Mouse (Mus musculus) ES-Bruce4 (cell line): ENCODE measurements around the gene Vipr1. TPM values are rescaled to one million over a fixed set of nuclear protein-coding genes. Genes with fewer than 3 reads are reported as not detected.

Experiments
- H3K27ac ChIP-seq: 2 replicates; pipeline ENCODE4 v1.5.1; 2012; ENCODE audit warnings: low read length, inconsistent platforms; ENCODE audit not compliant: insufficient read depth
- H3K27me3 ChIP-seq: 2 replicates; pipeline ENCODE4 v1.6.1; 2012; ENCODE audit warnings: mild to moderate bottlenecking, low read length, inconsistent platforms; ENCODE audit not compliant: control insufficient read depth, poor library complexity, insufficient read depth, severe bottlenecking
- H3K36me3 ChIP-seq: 2 replicates; pipeline ENCODE4 v1.6.1; 2012; ENCODE audit warnings: inconsistent platforms, mild to moderate bottlenecking, low read length, moderate library complexity; ENCODE audit not compliant: control insufficient read depth, poor library complexity, insufficient read depth, severe bottlenecking
- H3K4me1 ChIP-seq: one replicate; pipeline ENCODE4 v1.8.1; 2011; ENCODE audit warnings: low read length; ENCODE audit not compliant: control insufficient read depth, insufficient read depth
- H3K4me3 ChIP-seq: 2 replicates; pipeline ENCODE4 v1.5.1; 2011; ENCODE audit warnings: low read depth, mild to moderate bottlenecking, low read length
- H3K9ac ChIP-seq: 2 replicates; pipeline ENCODE4 v1.6.1; 2012; ENCODE audit warnings: low read depth, mild to moderate bottlenecking, inconsistent platforms; ENCODE audit not compliant: poor library complexity, severe bottlenecking
- H3K9me3 ChIP-seq: replicated peaks from 2 replicates; pipeline ENCODE4 v1.6.1; 2012; ENCODE audit warnings: mild to moderate bottlenecking, low read length, inconsistent platforms; ENCODE audit not compliant: control insufficient read depth, poor library complexity, insufficient read depth, severe bottlenecking
- CTCF ChIP-seq: IDR thresholded peaks from one replicate; pipeline ENCODE4 v1.8.1; 2011; ENCODE audit warnings: low read depth, low read length
- EP300 ChIP-seq: IDR thresholded peaks from 2 replicates; pipeline ENCODE4 v1.6.1; 2011; ENCODE audit warnings: low read depth, low read length; ENCODE audit not compliant: insufficient read depth
- POLR2A ChIP-seq: IDR thresholded peaks from one replicate; pipeline ENCODE4 v1.8.1; 2011; ENCODE audit warnings: low read length; ENCODE audit not compliant: insufficient read depth
- polyA plus RNA-seq: library from polyadenylated mRNA; stranded (reverse); fragments of >200 nt; gene quantifications from 2 replicates; pipeline ENCODE4 v1.2.4, GENCODE M21; 2011; ENCODE audit warnings: low read depth; ENCODE audit not compliant: missing spikeins, insufficient read depth, insufficient read length

The Vipr1 gene
- polyA plus RNA-seq, 1 experiment = 0.28 TPM

GRCm38 (mm10) chr9:121600201-121600860, 42.2 kb upstream of the Vipr1 start:
- no peaks in the 10 kb centered on the region for H3K9me3 ChIP-seq
- no peak overlapping the region for H3K4me3 ChIP-seq
- TF ChIP-seq EP300 = no peak
- no peaks in the 10 kb centered on the region for H3K36me3 ChIP-seq
- no peak overlapping the region for H3K9ac ChIP-seq
- H3K27me3 ChIP-seq = no peaks in the 10 kb centered on the region
- H3K4me1 ChIP-seq = no peaks in the 10 kb centered on the region
- H3K27ac ChIP-seq = no peak overlapping the region

- Histone ChIP-seq H3K4me1 (no peaks in the 10 kb centered on the region), H3K27me3 (no peaks in the 10 kb centered on the region), H3K9ac (no peak overlapping the region), H3K36me3 (no peaks in the 10 kb centered on the region), H3K27ac (no peak overlapping the region), H3K9me3 (no peaks in the 10 kb centered on the region), H3K4me3 (no peak overlapping the region)
- no peak for TF ChIP-seq EP300
- TF ChIP-seq CTCF = no peak
- TF ChIP-seq POLR2A = no peak
Observed at GRCm38 (mm10) chr9:121600861-121601427, 41.6 kb upstream of the Vipr1 start.

- no peaks in the 10 kb centered on the region for H3K9me3 ChIP-seq
- no peak overlapping the region for H3K4me3 ChIP-seq
- TF ChIP-seq EP300 = no peak
- no peak for TF ChIP-seq CTCF
- TF ChIP-seq POLR2A = no peak
- H3K4me1 ChIP-seq = no peaks in the 10 kb centered on the region
- no peak overlapping the region for H3K9ac ChIP-seq
- H3K27me3 ChIP-seq = no peaks in the 10 kb centered on the region
- H3K36me3 ChIP-seq = no peaks in the 10 kb centered on the region
- H3K27ac ChIP-seq = no peak overlapping the region
Observed at GRCm38 (mm10) chr9:121602381-121602780, 40.1 kb upstream of the Vipr1 start.

GRCm38 (mm10) chr9:121605414-121606278, 36.9 kb upstream of the Vipr1 start:
- Histone ChIP-seq H3K4me3 (no peak overlapping the region), H3K36me3 (no peaks in the 10 kb centered on the region), H3K27ac (no peak overlapping the region), H3K27me3 (no peaks in the 10 kb centered on the region), H3K9ac (no peak overlapping the region), H3K9me3 (no peaks in the 10 kb centered on the region), H3K4me1 (no peaks in the 10 kb centered on the region)
- TF ChIP-seq EP300 (no peak), CTCF (peak; percentile 85)

- H3K9ac ChIP-seq = no peak overlapping the region
- no peak overlapping the region for H3K4me3 ChIP-seq
- H3K4me1 ChIP-seq = no peaks in the 10 kb centered on the region
- TF ChIP-seq EP300 (no peak), CTCF (no peak), POLR2A (no peak)
- no peak overlapping the region for H3K27ac ChIP-seq
- H3K9me3 ChIP-seq = no peaks in the 10 kb centered on the region
- no peaks in the 10 kb centered on the region for H3K27me3 ChIP-seq
- no peaks in the 10 kb centered on the region for H3K36me3 ChIP-seq
Observed at GRCm38 (mm10) chr9:121606498-121607096, 35.9 kb upstream of the Vipr1 start.
